Mouse (Mus musculus) urinary bladder, postnatal 4 days (tissue): Measurements from ENCODE around the gene B2m.

Experiments
- DNase-seq, 2 experiments: peaks; one replicate each; pipeline ENCODE4 v3.0.0; 2021 to 2022; ENCODE audit warnings: low spot score in 2 of 2

B2m gene

GRCm38 (mm10) chr2:122194509-122194929 is 47.0 kb downstream of the B2m start:
- DNase-seq, result no peak

GRCm38 (mm10) chr2:122201501-122201900 is 54.0 kb downstream of the B2m start:
- no peak for DNase-seq
